Mouse (Mus musculus) spleen, postnatal 0 days (tissue): ENCODE results near the gene Adam6a. TPM values are rescaled to one million over a fixed set of nuclear protein-coding genes. Genes with fewer than 3 reads are reported as not detected.

Experiments
- polyA plus RNA-seq: library from polyadenylated mRNA; unstranded; fragments of >200 nt; fragmentation: Nextera tagmentation; extraction: Ambion mirVana; gene quantifications from 2 replicates; pipeline ENCODE4 v1.2.1, GENCODE M21; 2015

Gene Adam6a
- polyA plus RNA-seq, result not detected in 2 replicates

GRCm38 (mm10) chr12:113543608-113544007 lies at the start of gene Adam6a:
Adam6a (plus strand) TSS chr12:113543908.

Other genes with a start within 250 kb of the Adam6a start
- gene Adam6b, start 54.4 kb upstream of the Adam6a start, polyA plus RNA-seq, result 0.11 TPM in 1 of 2 replicates, not detected in the other